Mouse (Mus musculus) mouse trophoblast stem cell (cell line): ENCODE results near the gene Ntng1.

ENCODE experiments used
- in situ Hi-C, 2 experiments: fragments of 300-500 bp; cut with MseI, MboI; formaldehyde crosslinking; loops; 2 replicates in 1 of 2; 3 replicates in 1 of 2; pipeline ENCODE4 v1.15.1; 2025

Ntng1 gene

DNA sequence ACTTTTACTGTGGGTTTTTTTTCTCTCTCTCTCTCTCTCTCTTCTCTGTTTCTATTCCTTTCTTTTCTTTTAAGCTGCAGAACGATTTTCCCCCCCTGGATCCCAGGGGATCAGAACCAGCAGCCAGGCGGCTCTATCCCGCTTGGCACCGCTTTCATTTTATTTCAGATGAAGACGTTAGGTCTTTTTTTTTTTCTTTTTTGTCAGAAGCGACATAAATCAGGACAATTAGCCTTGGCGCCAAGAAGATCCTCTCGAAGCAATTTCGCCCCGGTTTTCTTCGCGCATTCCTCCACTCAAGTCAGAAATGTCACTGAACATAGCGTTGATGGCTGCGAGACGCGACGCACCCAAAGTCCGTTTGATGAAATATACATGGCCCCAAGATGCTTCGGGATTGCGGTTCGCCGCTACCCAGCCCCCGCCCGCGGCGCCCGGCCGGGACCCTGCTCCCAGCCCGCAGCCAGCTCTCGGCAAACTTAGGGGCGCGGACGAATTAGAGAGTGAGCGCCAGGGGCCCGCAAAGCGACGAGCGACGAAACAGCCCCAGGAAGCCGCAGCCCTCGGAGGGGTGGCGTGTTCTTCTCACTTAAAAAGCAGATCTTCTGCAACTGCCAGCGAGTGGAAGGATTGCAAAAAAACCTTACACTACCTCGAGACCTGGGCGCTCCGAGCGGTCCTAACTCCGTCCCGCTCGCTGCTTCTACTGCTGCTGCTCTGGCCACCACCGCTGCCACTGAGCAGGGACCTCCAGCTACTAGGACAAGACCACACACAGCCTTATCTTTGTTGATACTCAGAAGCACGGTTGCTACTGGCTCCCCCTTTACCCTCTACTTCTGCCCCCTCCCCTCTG is at the start of gene Ntng1:
Ntng1 (minus strand) TSS at position 806 of the 856 bp plus-strand sequence.
- in situ Hi-C loops = no loop called here

DNA sequence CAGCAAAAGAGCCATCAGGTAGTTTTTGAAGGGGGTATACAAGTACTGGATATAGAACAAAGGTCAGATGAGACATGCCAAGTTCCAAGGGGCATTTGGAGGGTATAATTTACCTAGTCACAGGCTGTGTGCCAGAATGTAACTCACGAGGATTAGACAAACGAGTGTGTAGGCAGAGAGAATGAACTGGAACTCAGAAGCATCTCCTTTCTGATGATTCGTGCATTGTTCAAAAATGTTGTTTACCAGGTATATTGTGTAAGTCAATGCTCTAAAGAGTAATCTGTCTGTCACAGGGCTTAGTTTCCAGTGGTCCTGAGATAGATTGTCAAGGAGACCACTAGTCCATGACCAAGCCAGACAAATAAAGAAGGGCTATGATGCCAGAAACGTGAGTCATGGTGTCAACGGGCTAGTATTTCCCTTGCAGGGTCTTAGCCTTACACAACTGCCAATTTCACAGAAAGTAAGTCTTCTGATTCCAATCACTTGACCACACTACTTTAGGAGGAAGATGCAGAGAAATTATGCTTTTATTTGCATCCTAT is 43.7 kb upstream of the Ntng1 start:
- in situ Hi-C loops = no loop called here

- in situ Hi-C loops = no loop called here
These were observed 5.3 kb upstream of the Ntng1 start for GRCm38 (mm10) chr3:110149089-110149488.

DNA sequence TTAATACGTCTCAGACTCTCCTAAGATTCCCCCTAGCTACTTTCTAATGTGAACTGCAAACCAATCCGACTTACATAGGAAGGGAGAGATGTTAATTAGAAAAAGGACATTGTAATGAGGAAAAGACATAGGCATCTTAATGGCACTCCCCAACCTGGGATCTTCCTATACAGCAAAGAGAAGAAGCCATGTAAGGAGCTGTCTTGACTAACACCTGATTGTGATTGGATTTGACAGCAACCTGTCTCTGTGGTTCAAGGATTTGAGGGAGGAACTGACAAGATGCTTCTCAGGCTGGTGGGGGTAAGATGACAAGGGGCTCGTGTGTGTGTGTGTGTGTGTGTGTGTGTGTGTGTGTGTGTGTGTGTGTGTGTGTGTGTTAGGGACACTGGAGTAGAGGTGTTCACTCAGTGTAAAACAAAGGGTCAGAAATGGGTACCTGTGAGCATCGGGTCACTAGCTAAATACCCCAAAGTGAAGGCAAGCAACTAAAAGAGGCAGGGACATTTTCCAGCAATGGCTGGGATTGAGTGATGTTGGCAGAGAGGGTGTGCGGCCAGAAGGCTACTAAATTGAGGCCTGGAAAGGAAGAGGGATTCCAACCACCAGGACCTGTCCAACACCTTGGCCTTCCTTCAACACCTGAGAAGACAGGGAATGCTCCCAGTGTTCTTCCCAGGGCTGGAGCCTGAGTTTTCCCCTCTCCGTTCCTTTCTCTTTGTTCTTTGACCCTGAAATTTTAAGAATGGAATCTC is 667 bp upstream of the Ntng1 start:
- in situ Hi-C loops = no loop called here

- in situ Hi-C loops = no loop called here
These were observed 1.3 kb downstream of the Ntng1 start for GRCm38 (mm10) chr3:110142314-110143205.

GRCm38 (mm10) chr3:110141351-110142302 is 2.2 kb downstream of the Ntng1 start:
- in situ Hi-C loops = no loop called here

GRCm38 (mm10) chr3:110136115-110136514 is 7.7 kb downstream of the Ntng1 start:
- in situ Hi-C loops = no loop called here

- in situ Hi-C loops = no loop called here
These were observed 10.7 kb downstream of the Ntng1 start for GRCm38 (mm10) chr3:110133150-110133549.

DNA sequence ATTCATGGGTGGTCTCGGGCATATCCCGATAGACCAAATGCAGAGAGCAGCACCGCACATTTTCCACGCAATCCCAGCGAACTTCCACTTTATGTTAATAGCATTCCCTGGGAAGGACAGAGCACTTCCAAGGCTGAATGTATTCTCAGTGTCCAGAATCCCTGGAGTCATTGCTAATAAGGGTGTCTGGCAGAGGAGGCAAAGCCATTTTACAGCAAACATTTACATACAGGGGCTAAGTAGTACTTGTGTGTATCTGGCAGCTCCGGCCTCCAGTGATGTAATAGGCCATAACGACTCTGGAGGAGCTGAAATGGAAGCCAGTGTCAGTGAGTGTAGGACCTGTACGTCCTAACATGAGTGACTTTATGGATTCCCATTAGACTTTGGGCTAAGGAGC is 11.5 kb downstream of the Ntng1 start:
- in situ Hi-C loops = no loop called here

DNA sequence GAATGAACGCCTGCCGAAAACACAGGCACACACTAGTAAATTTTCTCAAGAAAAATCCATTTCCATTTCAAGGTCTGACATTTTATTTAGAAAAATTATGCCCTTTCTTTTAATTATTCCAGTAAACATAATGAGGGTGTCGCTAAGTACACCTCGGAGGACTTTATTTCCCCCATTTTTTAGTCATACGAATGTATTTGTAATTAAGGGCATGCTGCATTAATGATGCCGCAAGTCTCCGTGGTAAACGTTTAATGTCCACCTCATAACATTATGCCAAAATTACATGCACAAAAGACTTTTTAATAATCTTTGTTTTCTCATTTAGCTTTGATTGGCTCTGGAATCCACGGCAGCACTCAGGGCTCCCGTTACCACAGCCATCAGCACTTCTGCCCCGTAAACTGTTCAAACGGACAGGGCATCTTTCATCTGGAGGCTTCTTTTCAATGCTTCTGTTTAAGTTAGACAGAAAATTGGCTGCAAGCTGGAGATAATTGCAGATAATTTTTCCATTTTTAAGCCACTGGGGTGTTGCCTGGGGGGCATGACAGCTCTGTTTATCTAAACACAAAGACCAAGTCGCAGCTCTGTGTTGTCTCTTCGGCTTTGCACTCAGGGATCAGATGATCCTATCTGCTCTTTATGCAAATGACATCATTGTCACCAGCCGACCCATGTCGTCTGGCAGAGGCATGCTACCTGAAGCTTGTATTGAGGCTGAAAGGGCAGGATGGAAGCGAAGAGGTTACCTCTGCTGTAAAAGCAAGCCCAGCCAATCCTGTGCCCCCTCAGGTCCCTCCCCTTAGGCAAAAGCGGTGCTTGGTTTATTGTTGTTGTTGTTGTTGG is 12.5 kb downstream of the Ntng1 start:
- in situ Hi-C loops = no loop called here

- in situ Hi-C loops = no loop called here
These were observed 14.2 kb downstream of the Ntng1 start for GRCm38 (mm10) chr3:110129607-110130006.

GRCm38 (mm10) chr3:110105982-110106381 is 37.8 kb downstream of the Ntng1 start:
- in situ Hi-C loops = no loop called here

GRCm38 (mm10) chr3:110094407-110094806 is 49.4 kb downstream of the Ntng1 start:
- in situ Hi-C loops = no loop called here

DNA sequence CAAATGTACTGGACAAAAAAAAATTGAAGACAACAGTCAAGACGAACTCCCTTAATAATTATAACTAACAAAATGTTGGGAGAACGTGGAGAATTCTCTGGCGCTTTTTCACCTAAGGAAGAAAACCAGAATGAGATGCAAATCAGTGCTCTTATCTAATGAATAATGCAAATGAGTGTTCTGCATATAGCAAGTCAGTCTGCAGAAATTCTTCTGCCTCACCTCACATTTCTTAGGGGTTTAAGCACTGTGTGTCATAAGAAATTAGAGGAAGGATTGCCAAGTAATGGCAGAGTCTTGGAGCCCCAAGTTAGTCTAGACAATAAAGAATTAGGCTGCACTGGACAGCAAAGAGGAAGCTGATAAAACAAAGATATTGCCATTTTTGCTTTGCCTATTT is 49.8 kb downstream of the Ntng1 start:
- in situ Hi-C loops = no loop called here

- in situ Hi-C loops = no loop called here
These were observed 51.3 kb downstream of the Ntng1 start for GRCm38 (mm10) chr3:110092521-110092920.

DNA sequence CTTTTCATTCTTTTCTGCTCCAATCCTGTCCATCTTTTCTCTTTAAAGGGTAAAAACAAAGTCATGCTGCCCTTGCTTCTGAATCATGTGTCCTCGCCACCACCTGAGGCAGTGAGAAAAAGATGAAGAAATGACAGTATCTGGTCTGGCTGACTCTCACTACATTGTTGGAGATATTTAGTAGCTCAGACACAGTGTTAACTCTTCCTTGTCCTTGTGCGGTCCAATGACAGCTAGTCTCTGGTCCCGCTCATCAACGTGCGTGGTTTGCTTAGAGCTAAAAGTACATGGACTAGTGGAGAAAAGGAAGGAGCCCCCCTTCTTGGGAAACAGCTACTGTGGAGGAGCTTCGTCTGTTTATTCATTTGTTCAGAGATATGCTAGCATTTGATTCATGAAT is 56.6 kb downstream of the Ntng1 start:
- in situ Hi-C loops = no loop called here

- in situ Hi-C loops = no loop called here
These were observed 58.5 kb downstream of the Ntng1 start for GRCm38 (mm10) chr3:110085336-110085735.

DNA sequence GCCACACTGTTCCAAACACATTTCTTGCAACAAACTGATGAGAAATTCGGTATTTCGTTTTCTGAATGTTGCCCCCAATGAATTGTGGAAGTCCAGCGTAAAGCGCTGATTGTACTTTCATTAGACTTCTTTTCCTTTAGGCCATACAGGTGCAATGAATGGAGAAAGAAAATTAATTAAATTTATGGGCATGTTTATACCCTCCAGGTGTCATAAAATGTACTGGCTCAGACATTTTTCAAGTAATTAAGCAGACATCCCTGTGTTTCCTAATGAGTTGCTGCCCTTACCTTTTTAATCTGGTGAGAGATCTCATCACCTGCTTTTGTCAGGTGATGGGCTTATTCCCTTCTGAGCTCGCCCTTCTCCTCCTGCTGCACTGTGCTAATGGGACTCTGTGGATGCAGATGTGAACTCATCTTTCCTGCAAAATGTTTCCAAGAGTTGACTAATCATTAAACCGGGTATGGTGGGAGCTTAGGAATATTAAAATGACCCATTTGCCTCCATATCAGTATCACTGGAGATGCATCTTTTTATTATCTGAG is 79.0 kb downstream of the Ntng1 start:
- in situ Hi-C loops = no loop called here

DNA sequence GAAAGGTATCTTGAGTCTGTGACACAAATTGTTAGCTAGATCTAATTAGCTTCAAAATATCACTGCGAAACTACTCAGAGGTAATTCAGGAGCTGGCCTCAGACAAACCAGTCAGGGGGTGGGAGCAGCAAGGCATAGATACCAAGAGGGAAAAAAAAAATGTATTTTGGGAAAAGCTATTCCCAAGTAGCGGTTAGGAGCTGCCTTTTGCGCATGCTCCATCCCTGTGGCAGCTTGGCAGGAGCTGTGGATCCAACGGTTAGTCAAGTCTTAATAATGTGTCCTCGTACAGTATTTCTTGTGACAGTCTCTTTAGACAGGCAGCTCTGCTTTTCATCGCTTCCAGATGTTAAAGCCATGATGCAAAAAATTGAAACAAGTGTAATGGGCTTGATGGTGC is 87.9 kb downstream of the Ntng1 start:
- in situ Hi-C loops = no loop called here
